Mouse (Mus musculus) liver, embryonic 14.5 days (tissue): ENCODE data around the gene Mfsd4a. TPM values are rescaled to one million over a fixed set of nuclear protein-coding genes. Genes with fewer than 3 reads are reported as not detected.
A peak's percentile ranks its signal among the peaks of the same experiment; 100 is the strongest.

Experiments used
- ATAC-seq: fragments of 200-750 bp; cut with Nextera tagmentation; 2 replicates; pipeline ENCODE4 v1.8.0; 2017; ENCODE audit warnings: moderate number of reproducible peaks, mild to moderate bottlenecking, moderate library complexity; ENCODE audit not compliant: insufficient read depth
- DNase-seq, 3 experiments: peaks; one replicate each; pipeline ENCODE4 v3.0.0-alpha.2; 2012 to 2013; ENCODE audit warnings: low read depth in 3 of 3, low spot score in 3 of 3
- H3K27ac ChIP-seq: fragments of 300-500 bp; sonication (generic); 2 replicates; pipeline ENCODE4 v1.5.1; 2014; ENCODE audit warnings: moderate library complexity, mild to moderate bottlenecking, control low read depth, inconsistent platforms
- H3K27me3 ChIP-seq: fragments of 300-500 bp; sonication (generic); 2 replicates; pipeline ENCODE4 v1.6.1; 2014; ENCODE audit warnings: mild to moderate bottlenecking, low read length, moderate library complexity; ENCODE audit not compliant: control insufficient read depth, insufficient read depth
- H3K36me3 ChIP-seq: fragments of 300-500 bp; sonication (generic); replicated peaks from 2 replicates; pipeline ENCODE4 v1.6.1; 2014; ENCODE audit warnings: low read depth; ENCODE audit not compliant: control insufficient read depth, insufficient read depth
- H3K4me1 ChIP-seq, 2 experiments: fragments of 200-500 bp in 1 of 2; fragments of 300-500 bp in 1 of 2; sonication (generic) in 1 of 2; replicated peaks; 2 replicates each; pipeline ENCODE4 v1.6.1; 2012 to 2014; ENCODE audit warnings: antibody characterized with exemption in 1 of 2, inconsistent platforms in 1 of 2, low read length in 1 of 2; ENCODE audit not compliant: control insufficient read depth in 2 of 2, insufficient read depth in 2 of 2
- H3K4me2 ChIP-seq: fragments of 300-500 bp; sonication (generic); 2 replicates; pipeline ENCODE4 v1.6.1; 2014; ENCODE audit warnings: low read depth, mild to moderate bottlenecking, control low read depth, moderate library complexity
- H3K4me3 ChIP-seq, 2 experiments: fragments of 200-500 bp in 1 of 2; fragments of 300-500 bp in 1 of 2; sonication (generic) in 1 of 2; 2 replicates each; pipeline ENCODE4 v1.5.1; 2012 to 2014; ENCODE audit warnings: low read depth in 2 of 2, low read length in 2 of 2, mild to moderate bottlenecking in 2 of 2, control low read depth in 1 of 2, inconsistent platforms in 1 of 2, moderate library complexity in 1 of 2; ENCODE audit not compliant: insufficient read depth in 1 of 2
- H3K9ac ChIP-seq: fragments of 300-500 bp; sonication (generic); replicated peaks from 2 replicates; pipeline ENCODE4 v1.6.1; 2014; ENCODE audit warnings: mild to moderate bottlenecking, control low read depth, moderate library complexity
- H3K9me3 ChIP-seq: fragments of 300-500 bp; sonication (generic); 2 replicates; pipeline ENCODE4 v1.6.1; 2016; ENCODE audit warnings: low read length, mixed read lengths; ENCODE audit not compliant: control insufficient read depth
- CTCF ChIP-seq: IDR thresholded peaks from 2 replicates; pipeline ENCODE4 v1.5.1; 2016; ENCODE audit warnings: antibody characterized with exemption, low read depth, control low read depth
- EP300 ChIP-seq: IDR thresholded peaks from 2 replicates; pipeline ENCODE4 v1.6.1; 2016; ENCODE audit warnings: antibody characterized with exemption, low read depth
- WGBS: fragments of 180-500 bp; shearing (Covaris S2); extraction: QIAGEN DNeasy Blood & Tissue Kit; methylation state at CpG from one replicate; pipeline ENCODE4 v1.1.7; 2014; ENCODE audit not compliant: insufficient replicate concordance; 5-methylcytosine and 5-hydroxymethylcytosine counted together
- polyA plus RNA-seq, 2 experiments: library from polyadenylated mRNA; depleted of rRNA in 1 of 2; stranded (reverse) in 1 of 2; unstranded in 1 of 2; fragments of >200 nt; fragmentation: Nextera tagmentation in 1 of 2; extraction: Ambion mirVana in 1 of 2; gene quantifications; 2 replicates each; pipeline versions ENCODE4 v1.2.1 to v1.2.3; 2012 to 2014

The Mfsd4a gene
- polyA plus RNA-seq, 2 experiments: 0.02 to 2.6 TPM

GRCm38 (mm10) chr1:132032172-132032571 is 35.7 kb downstream of the Mfsd4a start:
- H3K36me3 ChIP-seq: peaks cover 34% of the 10 kb centered on the region
- WGBS: 83% methylated on average over 7 of the region's 7 CpGs

GRCm38 (mm10) chr1:132030574-132030973 is 37.3 kb downstream of the Mfsd4a start:
- Histone ChIP-seq H3K4me2 (no peak overlapping the region), H3K27ac (no peak overlapping the region), H3K4me1 (peaks cover 18 to 28% of the 10 kb centered on the region in 2 experiments), H3K4me3 (no peak overlapping the region), H3K9me3 (no peaks in the 10 kb centered on the region), H3K9ac (no peak overlapping the region), H3K27me3 (no peaks in the 10 kb centered on the region), H3K36me3 (peaks cover 37% of the 10 kb centered on the region)
- WGBS: 66% methylated on average over 2 of the region's 2 CpGs
- TF ChIP-seq CTCF (peak; percentile 73), EP300 (no peak)
- ATAC-seq: no peak
- DNase-seq: no peak

More at GRCm38 (mm10) chr1:132032172-132032571, 35.7 kb downstream of the Mfsd4a start:
- H3K27ac ChIP-seq: no peak overlapping the region
- no peaks in the 10 kb centered on the region for H3K27me3 ChIP-seq
- no peaks in the 10 kb centered on the region for H3K9me3 ChIP-seq
- TF ChIP-seq CTCF (no peak), EP300 (no peak)
- no peak overlapping the region for H3K9ac ChIP-seq
- H3K4me1 ChIP-seq: peaks cover 11 to 17% of the 10 kb centered on the region in 2 experiments
- ATAC-seq (no peak), DNase-seq (no peak)
- no peak overlapping the region for H3K4me2 ChIP-seq
- no peak overlapping the region for H3K4me3 ChIP-seq

- Histone ChIP-seq H3K4me3 (no peak overlapping the region), H3K36me3 (peaks cover 51% of the 10 kb centered on the region), H3K9ac (no peak overlapping the region), H3K9me3 (no peaks in the 10 kb centered on the region), H3K27ac (peak overlapping the region; percentile 74; the same call in 1 of the 2 replicates), H3K4me1 (peaks cover 18 to 28% of the 10 kb centered on the region in 2 experiments), H3K4me2 (no peak overlapping the region), H3K27me3 (no peaks in the 10 kb centered on the region)
- ATAC-seq: no peak
- no peak for TF ChIP-seq CTCF
- TF ChIP-seq EP300: no peak
- WGBS: 90% methylated on average over 9 of the region's 9 CpGs
- DNase-seq: no peak
Observed at GRCm38 (mm10) chr1:132028413-132028812, 39.4 kb downstream of the Mfsd4a start.

- Histone ChIP-seq H3K27me3 (no peaks in the 10 kb centered on the region), H3K36me3 (peaks cover 55% of the 10 kb centered on the region), H3K4me3 (no peak overlapping the region), H3K27ac (peak overlapping the region; percentile 74), H3K4me1 (peaks cover 18 to 28% of the 10 kb centered on the region in 2 experiments), H3K9me3 (no peaks in the 10 kb centered on the region), H3K9ac (peak overlapping the region; percentile 13), H3K4me2 (peak overlapping the region; percentile 63)
- 86% methylated on average over 5 of the region's 5 CpGs for WGBS
- ATAC-seq (no peak), DNase-seq (no peak)
- TF ChIP-seq EP300 (no peak), CTCF (no peak)
Observed at GRCm38 (mm10) chr1:132027978-132028377, 39.9 kb downstream of the Mfsd4a start.

- peaks cover 20 to 28% of the 10 kb centered on the region in 2 experiments for H3K4me1 ChIP-seq
- H3K36me3 ChIP-seq: peaks cover 62% of the 10 kb centered on the region
- DNase-seq (peak; percentile 74 to 85 (median 81)), ATAC-seq (peak; percentile 97)
- H3K9ac ChIP-seq: peak overlapping the region; percentile 59
- TF ChIP-seq CTCF (no peak), EP300 (peak; percentile 95)
- WGBS: 64% methylated on average over 11 of the region's 11 CpGs
- H3K9me3 ChIP-seq: no peaks in the 10 kb centered on the region
- H3K4me3 ChIP-seq: peak overlapping the region in 1 of 2 experiments; percentile 25; a peak in 2 of 4 replicates
- no peaks in the 10 kb centered on the region for H3K27me3 ChIP-seq
- peak overlapping the region; percentile 74 for H3K27ac ChIP-seq
- H3K4me2 ChIP-seq: peak overlapping the region; percentile 63
Observed at GRCm38 (mm10) chr1:132026925-132027646, 40.8 kb downstream of the Mfsd4a start.
